Mouse (Mus musculus) heart, embryonic 13.5 days (tissue): ENCODE data around the gene Rars2. TPM values are rescaled to one million over a fixed set of nuclear protein-coding genes. Genes with fewer than 3 reads are reported as not detected.
"Not testable (repeated sequence)": the region's sequence is repeated elsewhere in the genome, so short reads cannot be mapped to it uniquely, and the experiment has no call there.

Experiments
- ATAC-seq: fragments of 200-750 bp; cut with Nextera tagmentation; 2 replicates; pipeline ENCODE4 v1.8.0; 2017; ENCODE audit warnings: moderate TSS enrichment; ENCODE audit not compliant: insufficient number of reproducible peaks, low FRiP score, low TSS enrichment; ENCODE audit errors: extremely low read depth
- H3K27ac ChIP-seq: fragments of 300-500 bp; sonication (generic); replicated peaks from 2 replicates; pipeline ENCODE4 v1.5.1; 2015; ENCODE audit warnings: moderate library complexity, mild to moderate bottlenecking, inconsistent platforms
- H3K27me3 ChIP-seq: fragments of 300-500 bp; sonication (generic); replicated peaks from 2 replicates; pipeline ENCODE4 v1.6.1; 2015; ENCODE audit warnings: mild to moderate bottlenecking, inconsistent platforms
- H3K36me3 ChIP-seq: fragments of 300-500 bp; sonication (generic); 2 replicates; pipeline ENCODE4 v1.6.1; 2015; ENCODE audit warnings: mild to moderate bottlenecking, inconsistent platforms
- H3K4me1 ChIP-seq: fragments of 300-500 bp; sonication (generic); 2 replicates; pipeline ENCODE4 v1.6.1; 2015; ENCODE audit warnings: inconsistent platforms
- H3K4me2 ChIP-seq: fragments of 300-500 bp; sonication (generic); 2 replicates; pipeline ENCODE4 v1.6.1; 2015; ENCODE audit warnings: inconsistent platforms, mild to moderate bottlenecking, moderate library complexity
- H3K4me3 ChIP-seq: fragments of 300-500 bp; sonication (generic); 2 replicates; pipeline ENCODE4 v1.5.1; 2015; ENCODE audit warnings: moderate library complexity, mild to moderate bottlenecking, inconsistent platforms
- H3K9ac ChIP-seq: fragments of 300-500 bp; sonication (generic); 2 replicates; pipeline ENCODE4 v1.6.1; 2015; ENCODE audit warnings: inconsistent platforms, mild to moderate bottlenecking, moderate library complexity
- H3K9me3 ChIP-seq: fragments of 300-500 bp; sonication (generic); 2 replicates; pipeline ENCODE4 v1.6.1; 2016; ENCODE audit warnings: inconsistent platforms
- WGBS: fragments of 180-500 bp; shearing (Covaris S2); methylation state at CpG from one replicate; pipeline ENCODE4 v1.1.7; 2015; ENCODE audit warnings: mixed read lengths; 5-methylcytosine and 5-hydroxymethylcytosine counted together
- polyA plus RNA-seq: library from polyadenylated mRNA; unstranded; fragments of >200 nt; fragmentation: Nextera tagmentation; extraction: Ambion mirVana; gene quantifications from 2 replicates; pipeline ENCODE4 v1.2.1, GENCODE M21; 2015

Rars2 gene
- 44.6 and 50.8 TPM in 2 replicates for polyA plus RNA-seq

DNA sequence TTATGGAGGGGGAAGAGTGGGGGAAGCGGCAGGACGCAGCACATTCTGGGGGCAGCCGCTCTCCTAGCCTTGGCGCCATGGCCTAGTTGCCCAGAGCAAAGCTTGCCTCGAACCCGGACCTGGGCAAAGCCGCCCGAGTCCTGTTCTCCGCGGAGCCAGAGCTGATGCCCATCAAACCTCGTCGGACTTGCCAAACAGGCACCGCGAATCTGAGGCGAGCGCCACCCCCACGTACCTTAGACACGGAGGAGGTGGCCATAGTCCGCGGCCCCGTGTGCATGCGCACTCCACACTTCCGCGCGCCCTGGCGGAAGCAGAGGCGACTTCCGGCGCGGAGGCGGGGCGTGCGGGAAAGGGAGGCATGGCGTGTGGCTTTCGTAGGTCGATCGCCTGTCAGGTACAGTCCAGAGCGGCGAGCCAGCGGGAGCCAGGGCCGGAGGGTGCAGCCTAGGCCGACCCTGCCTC lies at the start of gene Rars2, which contains the start of gene Orc3:
TSS of gene Rars2 (plus strand) at position 328 of the 465 bp plus-strand sequence.
TSS of gene Orc3 (minus strand) at position 315 of the 465 bp plus-strand sequence.
- H3K36me3 ChIP-seq = peaks cover 7% of the 10 kb centered on the region
- peaks cover 24% of the 10 kb centered on the region for H3K4me1 ChIP-seq
- no peaks in the 10 kb centered on the region for H3K9me3 ChIP-seq
- H3K9ac ChIP-seq = peak within 1 kb of the TSS; percentile 91
- H3K4me3 ChIP-seq = peak within 1 kb of the TSS; percentile 79
- peak; percentile 93 for ATAC-seq
- H3K27me3 ChIP-seq = no peaks in the 10 kb centered on the region
- H3K4me2 ChIP-seq = peak within 1 kb of the TSS; percentile 71
- H3K27ac ChIP-seq = peak within 1 kb of the TSS; percentile 86
- WGBS = under 1% methylated on average over 42 of the region's 42 CpGs

DNA sequence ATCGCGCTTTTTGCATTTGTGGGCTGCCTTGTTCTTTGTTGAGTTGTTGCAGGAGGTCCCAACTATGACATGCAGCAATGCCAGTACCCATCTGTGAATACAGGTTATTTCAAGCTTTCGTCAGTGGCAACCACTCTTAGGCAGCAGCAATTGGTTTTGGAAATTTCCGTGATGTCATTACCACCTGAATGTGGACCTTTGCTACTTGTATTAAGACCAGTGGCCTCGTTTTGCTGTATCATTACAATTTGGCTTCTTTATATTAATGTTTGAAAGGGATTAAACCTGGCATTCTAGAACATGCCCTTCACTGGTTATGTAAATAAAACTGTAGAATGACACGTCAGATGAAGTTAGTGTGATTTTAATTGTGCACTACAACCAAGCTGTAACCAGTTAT lies 48.5 kb upstream of the Rars2 start:
- Histone ChIP-seq H3K36me3 (peaks cover 78% of the 10 kb centered on the region), H3K4me3 (no peak overlapping the region)

DNA sequence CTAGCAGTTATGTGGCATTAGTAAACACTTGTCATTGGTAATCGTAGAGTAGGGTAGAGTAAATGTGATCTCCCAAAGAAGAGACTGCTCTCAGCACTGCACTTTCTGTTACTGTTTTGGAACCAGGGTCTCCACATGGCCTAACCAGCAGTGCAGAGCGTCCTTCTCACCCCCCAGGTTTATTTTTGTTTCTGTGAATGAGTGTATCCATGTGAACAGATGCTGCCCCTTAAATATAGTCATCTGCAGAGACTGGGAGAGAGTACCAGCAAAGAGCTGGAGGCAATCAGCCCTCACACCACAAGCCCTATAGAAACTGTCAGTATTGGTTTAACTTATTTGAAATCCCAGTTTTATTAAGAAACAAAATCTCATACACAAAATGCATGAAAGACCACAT lies 41.9 kb upstream of the Rars2 start:
- Histone ChIP-seq H3K4me3 (no peak overlapping the region), H3K4me1 (no peaks in the 10 kb centered on the region), H3K27ac (no peak overlapping the region), H3K4me2 (no peak overlapping the region), H3K9ac (no peak overlapping the region), H3K36me3 (peaks cover 96% of the 10 kb centered on the region), H3K9me3 (no peaks in the 10 kb centered on the region), H3K27me3 (no peaks in the 10 kb centered on the region)
- WGBS = 72% methylated on average over 2 of the region's 2 CpGs
- ATAC-seq = no peak

More for the DNA sequence above, 48.5 kb upstream of the Rars2 start:
- H3K9me3 ChIP-seq = no peaks in the 10 kb centered on the region
- no peak for ATAC-seq
- H3K4me1 ChIP-seq = no peaks in the 10 kb centered on the region
- no peaks in the 10 kb centered on the region for H3K27me3 ChIP-seq
- no peak overlapping the region for H3K9ac ChIP-seq
- WGBS = 86% methylated on average over 6 of the region's 6 CpGs
- H3K27ac ChIP-seq = no peak overlapping the region
- H3K4me2 ChIP-seq = no peak overlapping the region

DNA sequence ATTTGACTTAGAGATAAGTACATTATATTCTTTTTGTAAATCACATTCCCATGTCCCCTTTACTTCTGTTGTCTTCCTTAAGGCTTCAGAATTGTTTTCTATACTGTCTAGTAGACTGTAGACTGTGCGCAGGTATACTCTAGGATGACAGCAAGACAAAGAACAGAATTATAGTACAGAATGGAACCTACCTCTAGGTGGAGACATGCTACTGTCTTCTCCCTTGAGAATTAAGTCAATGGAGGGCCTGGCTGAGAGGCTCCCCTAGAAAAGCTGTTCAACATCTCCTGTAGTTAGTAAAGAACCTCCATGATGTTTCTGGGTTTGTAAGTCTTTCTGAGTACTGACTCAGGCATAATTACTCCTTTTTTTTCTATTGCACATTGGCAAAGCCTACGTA lies 37.7 kb upstream of the Rars2 start:
- peaks cover 11% of the 10 kb centered on the region for H3K4me1 ChIP-seq
- 89% methylated on average over 2 of the region's 2 CpGs for WGBS
- no peak for ATAC-seq
- H3K36me3 ChIP-seq = peaks cover 92% of the 10 kb centered on the region
- no peaks in the 10 kb centered on the region for H3K9me3 ChIP-seq
- H3K4me2 ChIP-seq = no peak overlapping the region
- no peaks in the 10 kb centered on the region for H3K27me3 ChIP-seq
- no peak overlapping the region for H3K4me3 ChIP-seq
- no peak overlapping the region for H3K9ac ChIP-seq
- no peak overlapping the region for H3K27ac ChIP-seq

DNA sequence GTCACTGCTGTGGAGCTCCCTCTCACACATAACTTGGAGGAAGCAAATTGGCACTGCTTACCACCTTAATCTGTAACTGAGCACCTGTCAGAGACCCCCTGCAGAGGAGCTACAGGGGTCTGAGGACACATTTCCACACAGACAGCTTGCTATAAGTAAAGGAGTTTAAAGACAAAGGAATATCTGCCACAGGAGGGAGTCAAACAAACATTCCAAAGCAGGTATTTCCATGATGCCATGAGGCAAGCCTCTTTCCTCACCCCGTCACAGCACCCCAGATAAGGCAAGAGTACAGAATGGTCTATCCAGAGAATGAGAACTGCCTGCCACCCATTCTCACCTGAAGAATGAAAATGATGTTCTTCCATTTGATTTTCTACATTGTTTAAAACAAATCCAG lies 35.5 kb upstream of the Rars2 start:
- Histone ChIP-seq H3K4me2 (no peak overlapping the region), H3K27ac (peak overlapping the region; percentile 36; the same call in 1 of the 2 replicates), H3K36me3 (peaks cover 94% of the 10 kb centered on the region), H3K4me1 (peaks cover 20% of the 10 kb centered on the region), H3K9ac (no peak overlapping the region), H3K4me3 (no peak overlapping the region), H3K9me3 (no peaks in the 10 kb centered on the region), H3K27me3 (no peaks in the 10 kb centered on the region)
- 30% methylated on average over 1 of the region's 1 CpGs for WGBS
- ATAC-seq = no peak

DNA sequence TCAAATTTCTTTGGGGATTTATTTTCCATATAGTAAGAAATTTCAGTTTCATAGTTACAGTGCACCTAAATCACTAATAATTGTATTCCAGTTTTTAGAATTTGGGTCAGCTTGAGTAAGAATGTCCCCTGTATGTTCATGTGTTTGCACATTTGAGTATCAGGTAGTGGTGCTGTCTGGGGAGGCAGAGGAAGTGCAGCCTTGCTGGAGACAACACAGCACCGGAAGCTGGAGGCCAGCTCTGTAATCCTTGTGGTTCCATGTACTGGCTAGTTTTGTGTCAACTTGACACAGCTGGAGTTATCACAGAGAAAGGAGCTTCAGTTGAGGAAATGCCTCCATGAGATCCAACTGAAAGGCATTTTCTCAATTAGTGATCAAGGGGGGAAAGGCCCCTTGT lies 33.3 kb upstream of the Rars2 start:
- H3K4me3 ChIP-seq, H3K9ac ChIP-seq, H3K27ac ChIP-seq, H3K4me2 ChIP-seq, H3K9me3 ChIP-seq, H3K27me3 ChIP-seq, ATAC-seq: not testable (repeated sequence)
- 78% methylated on average over 1 of the region's 1 CpGs for WGBS
- Histone ChIP-seq H3K36me3 (peaks cover 82% of the 10 kb centered on the region), H3K4me1 (peaks cover 27% of the 10 kb centered on the region)

DNA sequence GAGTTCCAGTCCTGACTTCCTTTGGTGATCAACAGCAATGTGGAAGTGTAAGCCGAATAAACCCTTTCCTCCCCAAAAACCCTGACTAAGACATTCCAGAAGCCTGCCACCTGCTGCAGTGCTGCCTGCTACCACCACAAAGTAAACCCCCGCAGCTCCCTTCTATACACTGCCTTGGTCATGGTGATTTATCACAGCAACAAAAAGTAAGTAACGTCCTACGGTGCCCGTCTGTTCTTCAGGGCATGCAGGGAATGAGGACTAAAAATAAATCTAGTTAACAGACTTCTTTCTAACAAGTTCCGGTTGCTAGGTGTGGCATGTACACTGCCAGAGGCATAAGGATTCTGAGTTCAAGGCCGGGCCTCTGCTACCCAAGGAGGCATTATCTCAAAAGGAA lies 32.8 kb upstream of the Rars2 start:
- no peak overlapping the region for H3K27ac ChIP-seq
- H3K9ac ChIP-seq = no peak overlapping the region
- H3K9me3 ChIP-seq = no peaks in the 10 kb centered on the region
- peaks cover 80% of the 10 kb centered on the region for H3K36me3 ChIP-seq
- H3K4me1 ChIP-seq = peaks cover 27% of the 10 kb centered on the region
- no peak overlapping the region for H3K4me3 ChIP-seq
- no peak overlapping the region for H3K4me2 ChIP-seq
- 62% methylated on average over 7 of the region's 7 CpGs for WGBS
- no peaks in the 10 kb centered on the region for H3K27me3 ChIP-seq
- no peak for ATAC-seq

DNA sequence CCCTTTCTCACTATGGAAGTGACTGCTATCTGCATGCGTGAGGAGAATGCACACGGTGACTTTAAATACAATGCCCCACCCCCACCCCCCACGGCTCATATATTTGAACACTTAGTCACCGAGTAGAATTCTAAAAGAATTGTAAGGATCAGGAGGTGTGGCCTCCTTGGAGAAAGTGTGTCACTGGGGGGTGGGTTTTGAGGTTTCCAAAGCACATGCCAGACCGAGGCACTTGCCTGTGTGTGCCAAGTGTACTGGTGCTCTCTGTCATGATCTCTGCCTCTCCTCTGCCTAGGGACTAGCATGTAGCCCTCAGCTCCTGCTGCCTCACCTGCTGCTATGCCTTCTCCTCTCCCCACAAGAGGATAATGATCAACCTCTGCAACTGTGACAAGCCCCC lies 32.3 kb upstream of the Rars2 start:
- Histone ChIP-seq H3K27ac (no peak overlapping the region), H3K4me3 (no peak overlapping the region), H3K4me2 (no peak overlapping the region), H3K9ac (no peak overlapping the region), H3K9me3 (no peaks in the 10 kb centered on the region), H3K27me3 (no peaks in the 10 kb centered on the region), H3K36me3 (peaks cover 80% of the 10 kb centered on the region), H3K4me1 (peaks cover 27% of the 10 kb centered on the region)
- 67% methylated on average over 5 of the region's 5 CpGs for WGBS
- ATAC-seq = no peak

DNA sequence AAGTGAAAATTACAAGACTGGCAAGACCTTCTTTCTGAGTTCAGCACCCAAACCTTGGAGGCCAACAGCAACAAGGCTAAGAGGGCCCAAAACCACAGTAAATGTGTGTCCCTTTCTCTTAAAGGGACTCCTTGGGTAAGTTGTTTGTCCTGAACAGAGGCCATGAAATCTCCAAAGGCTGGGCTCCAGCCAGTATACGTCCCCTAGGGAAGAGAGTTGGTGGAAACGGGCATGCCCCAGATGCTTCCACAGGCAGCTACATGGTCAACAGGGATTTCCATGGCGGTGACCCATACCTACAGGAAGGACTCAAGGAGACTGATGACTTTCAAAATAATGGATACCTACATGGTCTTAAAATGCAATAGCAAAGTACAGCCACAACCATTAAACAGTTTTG lies 31.3 kb upstream of the Rars2 start:
- H3K4me3 ChIP-seq = no peak overlapping the region
- ATAC-seq = no peak
- no peak overlapping the region for H3K27ac ChIP-seq
- no peaks in the 10 kb centered on the region for H3K27me3 ChIP-seq
- H3K4me1 ChIP-seq = peaks cover 27% of the 10 kb centered on the region
- no peak overlapping the region for H3K4me2 ChIP-seq
- WGBS = 89% methylated on average over 3 of the region's 3 CpGs
- H3K36me3 ChIP-seq = peaks cover 76% of the 10 kb centered on the region
- H3K9ac ChIP-seq = no peak overlapping the region
- H3K9me3 ChIP-seq = no peaks in the 10 kb centered on the region

DNA sequence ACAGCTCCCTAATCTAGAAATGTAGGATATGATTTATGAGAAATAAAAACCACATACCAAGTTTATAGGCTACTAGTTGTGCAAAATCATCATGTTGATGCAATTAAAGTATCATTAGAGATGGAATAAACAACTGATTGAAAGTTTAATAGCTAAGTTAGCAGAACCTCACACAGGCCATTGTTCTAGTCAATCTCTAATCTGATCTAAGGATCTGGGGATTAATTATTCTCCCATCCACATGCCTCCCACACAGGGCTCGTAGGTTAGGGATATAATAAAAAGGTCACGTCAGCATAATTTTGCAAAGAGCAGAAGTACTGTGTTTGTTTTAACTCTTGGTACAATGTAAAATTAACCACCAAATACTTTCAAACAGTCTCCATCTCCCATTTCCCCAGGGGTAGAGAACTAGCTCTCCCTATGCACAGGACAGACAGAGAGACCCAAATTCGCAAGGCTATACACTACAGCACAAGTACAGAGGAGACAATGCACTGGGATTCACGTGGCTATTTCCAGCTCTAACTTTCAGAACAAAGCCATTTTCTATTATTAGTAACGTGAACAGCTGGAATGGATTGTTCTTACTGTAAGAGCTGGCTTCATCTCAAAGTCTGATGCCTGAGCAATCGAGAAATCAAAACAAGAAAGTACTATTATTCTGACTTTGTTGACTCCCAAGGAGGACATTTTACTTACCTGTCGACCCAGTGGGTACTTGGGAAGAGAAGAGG lies 29.7 kb upstream of the Rars2 start:
- Histone ChIP-seq H3K9ac (peak overlapping the region; percentile 21; the same call in 1 of the 2 replicates), H3K4me2 (peak overlapping the region; percentile 20; the same call in 1 of the 2 replicates), H3K27me3 (no peaks in the 10 kb centered on the region), H3K36me3 (peaks cover 70% of the 10 kb centered on the region), H3K4me3 (no peak overlapping the region), H3K4me1 (peaks cover 19% of the 10 kb centered on the region), H3K9me3 (no peaks in the 10 kb centered on the region), H3K27ac (peak overlapping the region; percentile 63)
- 56% methylated on average over 7 of the region's 7 CpGs for WGBS
- ATAC-seq = no peak

DNA sequence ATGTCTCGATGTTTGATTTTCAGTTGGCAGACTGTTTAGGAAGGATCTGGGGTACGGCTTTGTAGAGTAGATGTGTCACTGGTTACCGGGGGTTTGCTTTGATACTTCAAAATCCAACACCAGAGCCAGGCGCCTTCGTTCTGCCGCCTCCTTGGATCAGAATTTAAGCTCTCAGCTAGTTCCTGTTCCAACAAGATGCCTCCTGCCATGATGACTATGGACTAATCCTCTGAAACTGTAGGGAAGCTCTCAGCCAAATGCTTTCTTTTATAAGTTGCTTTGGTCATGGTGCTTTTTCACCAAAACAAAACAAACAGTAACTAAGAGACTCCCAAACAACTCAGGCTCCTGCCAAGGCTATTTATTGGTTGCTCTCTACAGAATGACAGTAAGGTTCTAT lies 11.6 kb upstream of the Rars2 start:
- H3K4me3 ChIP-seq = no peak overlapping the region
- no peaks in the 10 kb centered on the region for H3K4me1 ChIP-seq
- H3K27me3 ChIP-seq = no peaks in the 10 kb centered on the region
- peaks cover 78% of the 10 kb centered on the region for H3K36me3 ChIP-seq
- 94% methylated on average over 6 of the region's 6 CpGs for WGBS
- H3K9me3 ChIP-seq = no peaks in the 10 kb centered on the region
- ATAC-seq = no peak
- H3K4me2 ChIP-seq = no peak overlapping the region
- H3K9ac ChIP-seq = no peak overlapping the region
- no peak overlapping the region for H3K27ac ChIP-seq

DNA sequence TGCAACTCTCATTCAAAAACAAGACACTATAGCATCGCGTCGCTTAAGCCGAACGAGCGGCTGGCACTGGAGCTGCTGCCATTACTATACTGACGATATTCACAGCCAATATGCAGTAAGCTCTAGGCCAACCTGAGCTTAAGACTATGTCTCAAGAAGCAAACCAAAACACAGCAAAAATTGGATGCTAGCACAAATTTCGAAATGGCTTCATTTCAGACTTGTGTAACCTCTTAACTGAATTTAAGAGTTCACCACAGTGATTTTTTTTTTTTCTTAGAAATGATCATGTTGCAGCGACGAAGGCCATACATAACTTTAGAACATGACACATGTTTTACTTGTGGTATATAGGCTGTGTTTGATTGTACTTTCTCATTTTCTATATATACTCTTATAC lies 8.1 kb upstream of the Rars2 start:
- no peak overlapping the region for H3K9ac ChIP-seq
- 93% methylated on average over 10 of the region's 10 CpGs for WGBS
- no peak overlapping the region for H3K4me3 ChIP-seq
- no peak overlapping the region for H3K4me2 ChIP-seq
- no peaks in the 10 kb centered on the region for H3K27me3 ChIP-seq
- H3K9me3 ChIP-seq = no peaks in the 10 kb centered on the region
- peaks cover 62% of the 10 kb centered on the region for H3K36me3 ChIP-seq
- no peak for ATAC-seq
- no peak overlapping the region for H3K27ac ChIP-seq
- no peaks in the 10 kb centered on the region for H3K4me1 ChIP-seq
